Mouse (Mus musculus) kidney, adult 2 months (tissue): ENCODE results near the gene Gm28051.

Experiments
- CTCF ChIP-seq: fragments of 200-500 bp; conservative IDR thresholded peaks from 2 replicates; pipeline ENCODE4 v1.5.1; 2011; ENCODE audit warnings: low read depth, mild to moderate bottlenecking, control low read depth, low read length, moderate library complexity, mixed read lengths; ENCODE audit not compliant: insufficient read depth, insufficient read length
- POLR2A ChIP-seq: fragments of 200-500 bp; IDR thresholded peaks from one replicate; pipeline ENCODE4 v1.6.1; 2011; ENCODE audit warnings: low read depth, low read length, control low read depth

- TF ChIP-seq CTCF (no peak), POLR2A (no peak)
These were observed 83.4 kb downstream of the Gm28051 start for GRCm38 (mm10) chr12:102674123-102674522.
